Mouse (Mus musculus) thymus, postnatal 0 days (tissue): Measurements from ENCODE around the gene Tmprss11f. TPM values are rescaled to one million over a fixed set of nuclear protein-coding genes. Genes with fewer than 3 reads are reported as not detected.
"Not testable (repeated sequence)": the region's sequence is repeated elsewhere in the genome, so short reads cannot be mapped to it uniquely, and the experiment has no call there.

ENCODE experiments used
- DNase-seq: peaks from one replicate; pipeline ENCODE4 v3.0.0-alpha.2; 2015; ENCODE audit warnings: low spot score
- polyA plus RNA-seq: library from polyadenylated mRNA; unstranded; fragments of >200 nt; fragmentation: Nextera tagmentation; extraction: Ambion mirVana; gene quantifications from 2 replicates; pipeline ENCODE4 v1.2.1, GENCODE M21; 2015

The Tmprss11f gene
- not detected in 2 replicates for polyA plus RNA-seq

- no peak for DNase-seq
These were observed at the start of gene Tmprss11f for GRCm38 (mm10) chr5:86632324-86632723. Gene Tmprss11f (minus strand): TSS chr5:86632424.

GRCm38 (mm10) chr5:86676262-86676661 lies 44.0 kb upstream of the Tmprss11f start, which contains the start of gene Tmprss11b:
Gene Tmprss11b (minus strand): TSS chr5:86676362.
- no peak for DNase-seq

DNA sequence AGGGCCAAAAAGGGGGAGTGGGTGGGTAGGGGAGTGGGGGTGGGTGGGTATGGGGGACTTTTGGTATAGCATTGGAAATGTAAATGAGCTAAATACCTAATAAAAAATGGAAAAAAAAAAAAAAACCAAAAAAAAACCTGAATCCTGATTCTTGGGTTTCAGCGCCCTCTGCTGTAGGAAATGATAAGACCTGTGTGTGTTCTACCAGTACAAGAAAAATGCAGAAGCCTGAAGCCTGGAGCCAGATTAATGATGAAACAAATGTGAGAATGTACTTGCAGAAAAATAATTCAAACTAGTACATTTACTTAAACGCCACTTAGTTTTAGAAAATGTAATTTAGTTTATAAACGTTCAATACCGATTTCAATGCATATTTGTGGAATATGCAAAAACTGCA lies 17.0 kb upstream of the Tmprss11f start:
- DNase-seq, result not testable (repeated sequence)

DNA sequence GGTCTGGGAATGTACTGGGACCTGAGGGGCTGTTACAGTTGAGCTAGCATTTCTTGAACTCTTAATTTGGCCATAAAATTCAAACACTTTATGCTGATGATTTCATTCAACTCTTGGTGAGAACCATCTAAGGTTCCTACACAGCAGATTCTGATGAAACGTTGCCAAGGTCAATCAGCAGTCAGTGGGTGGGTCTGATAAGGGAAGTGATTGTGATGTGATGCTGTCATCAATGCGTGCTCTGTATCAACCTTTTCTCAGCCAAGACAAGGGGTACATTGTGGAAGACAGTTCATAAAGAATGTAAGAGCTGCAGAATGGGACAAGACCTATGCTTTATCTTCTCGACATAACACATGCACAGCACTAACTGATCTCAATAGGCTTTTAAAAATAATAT lies 8.6 kb upstream of the Tmprss11f start:
- DNase-seq, result no peak

DNA sequence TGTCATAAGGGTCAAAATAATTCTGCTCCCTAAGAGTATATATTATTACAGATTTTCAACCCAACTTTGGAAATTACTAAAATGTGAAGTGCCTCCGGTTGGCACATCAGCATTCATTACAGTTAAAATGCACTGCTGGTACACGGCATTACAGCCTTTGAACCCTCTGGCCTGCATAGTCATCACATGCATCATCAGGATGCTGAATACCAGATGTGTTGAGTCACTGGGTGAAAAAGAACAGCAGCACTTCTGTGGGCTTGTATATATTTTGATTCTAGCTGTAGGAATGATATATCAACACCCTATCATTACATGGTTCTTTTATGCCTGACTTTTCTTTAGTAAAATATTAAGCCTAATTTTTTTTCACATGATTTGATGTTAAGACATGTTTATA lies 1.5 kb downstream of the Tmprss11f start:
- DNase-seq, result no peak

DNA sequence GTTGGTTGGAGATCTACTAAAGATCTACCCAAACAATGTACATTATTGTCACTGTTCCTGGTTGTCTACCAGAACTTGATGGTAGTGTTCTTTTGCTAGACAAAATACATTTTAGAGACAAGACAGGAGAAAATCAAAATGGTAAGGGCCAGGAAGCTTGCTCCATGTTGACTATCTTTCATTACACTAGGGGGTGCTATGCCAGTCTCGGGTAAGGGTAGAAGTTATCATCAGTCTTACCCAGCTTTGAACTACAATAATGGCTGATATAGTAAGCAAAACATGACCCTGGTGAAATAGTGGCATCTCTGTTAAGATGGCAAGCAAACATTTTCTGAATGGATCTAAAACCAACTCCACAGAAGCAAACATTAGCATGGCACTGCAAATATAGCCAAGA lies 10.4 kb downstream of the Tmprss11f start:
- no peak for DNase-seq

DNA sequence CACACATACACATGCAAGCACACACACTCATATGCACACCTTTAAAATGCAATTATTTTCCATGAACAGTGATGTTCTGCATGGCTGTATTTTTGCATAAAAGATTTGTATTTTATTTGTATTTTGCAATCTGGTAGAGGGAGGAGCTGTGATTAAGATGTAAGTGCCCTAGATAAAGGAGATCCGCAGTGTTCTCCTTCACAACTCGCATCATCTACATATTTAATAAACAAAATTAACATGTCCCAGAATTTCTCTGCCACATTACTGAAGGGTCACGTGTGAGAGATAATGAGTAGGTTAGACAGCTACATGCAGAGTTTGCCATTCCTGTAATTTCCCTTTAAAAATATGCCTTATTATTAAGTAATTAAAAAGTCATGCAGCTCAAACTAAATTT lies 46.3 kb downstream of the Tmprss11f start:
- no peak for DNase-seq

DNA sequence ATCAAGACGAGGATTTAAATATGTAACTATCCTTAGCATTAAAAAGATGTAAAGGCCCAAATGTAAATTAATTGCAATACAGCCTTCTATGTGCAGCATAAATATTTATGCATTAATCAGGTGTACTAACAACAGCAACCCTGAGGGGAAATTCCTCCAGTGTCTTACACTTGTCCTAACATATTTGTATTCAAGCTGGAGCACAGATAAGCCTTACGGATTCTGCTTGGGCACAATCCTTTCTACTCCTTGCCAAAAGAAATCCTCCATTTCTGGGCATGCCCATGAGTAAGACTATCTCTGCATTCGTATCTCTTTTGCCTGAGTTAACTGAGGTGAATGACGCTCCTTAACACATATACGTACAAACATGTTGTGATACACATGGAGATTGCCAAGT lies 49.6 kb downstream of the Tmprss11f start:
- no peak for DNase-seq

GRCm38 (mm10) chr5:86581998-86582397 lies 50.2 kb downstream of the Tmprss11f start:
- no peak for DNase-seq

DNA sequence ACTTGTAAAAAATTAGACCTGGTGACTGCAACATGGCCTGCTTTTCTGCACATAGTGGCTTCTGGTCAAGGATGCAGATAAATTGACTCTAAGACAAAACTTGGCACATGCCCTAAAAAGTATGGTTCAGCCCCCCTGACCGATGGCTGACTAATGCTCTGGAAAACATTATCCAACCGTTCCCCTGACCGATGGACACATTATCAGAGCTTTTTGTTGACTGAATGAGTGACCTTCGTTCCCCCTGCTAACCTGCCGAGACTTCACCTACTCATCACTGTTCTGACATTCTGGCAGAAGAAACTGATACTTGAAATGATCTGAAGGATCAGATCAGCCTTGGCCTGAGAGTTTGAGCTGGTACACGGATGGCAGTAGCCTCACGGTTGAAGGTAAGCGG lies 53.5 kb downstream of the Tmprss11f start:
- DNase-seq, result not testable (repeated sequence)

- DNase-seq, result no peak
These were observed 85.5 kb downstream of the Tmprss11f start for GRCm38 (mm10) chr5:86546693-86547092.

DNA sequence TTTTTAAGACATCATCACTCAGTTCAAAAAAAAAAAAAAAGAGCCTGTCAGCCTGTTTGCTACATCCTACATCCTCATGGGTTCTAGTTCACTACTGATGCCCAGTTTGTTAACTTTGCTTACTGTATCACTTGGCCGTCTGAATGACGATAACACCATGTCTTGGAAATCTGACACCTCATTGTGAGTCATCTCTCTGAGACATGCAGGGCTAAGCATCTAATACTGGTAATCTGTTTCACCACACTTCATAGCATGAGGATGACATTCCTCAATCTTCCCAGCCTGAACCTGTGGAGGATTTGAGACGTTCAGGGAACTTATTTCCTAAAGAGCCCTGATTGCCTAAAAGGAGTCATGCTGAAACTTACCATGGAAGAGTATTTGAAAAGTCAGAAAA lies 91.6 kb downstream of the Tmprss11f start:
- DNase-seq, result no peak

- no peak for DNase-seq
These were observed 103.5 kb downstream of the Tmprss11f start for GRCm38 (mm10) chr5:86528725-86529124.

DNA sequence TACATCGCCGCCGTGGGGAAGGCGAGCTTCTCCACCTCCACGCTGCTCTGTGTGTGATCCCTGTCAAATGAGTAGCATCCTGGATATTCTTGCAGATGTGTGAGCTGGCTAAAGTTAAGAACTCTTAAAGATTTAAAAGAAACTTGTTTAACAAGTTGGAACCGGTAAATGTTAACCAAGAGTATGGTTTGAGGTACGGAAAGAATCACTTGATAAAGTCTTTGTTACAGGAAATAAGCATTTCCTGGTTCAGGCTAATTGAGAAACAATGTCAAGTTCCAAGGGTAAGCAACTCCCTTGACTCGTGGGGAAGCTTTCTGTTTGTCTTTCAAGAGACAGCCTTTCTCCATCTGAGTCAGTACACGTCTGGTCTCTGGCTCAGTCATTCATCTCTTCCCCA lies 113.7 kb downstream of the Tmprss11f start, which contains the start of gene Tmprss11g:
TSS of gene Tmprss11g (minus strand) at position 101 of the 400 bp plus-strand sequence.
- no peak for DNase-seq

DNA sequence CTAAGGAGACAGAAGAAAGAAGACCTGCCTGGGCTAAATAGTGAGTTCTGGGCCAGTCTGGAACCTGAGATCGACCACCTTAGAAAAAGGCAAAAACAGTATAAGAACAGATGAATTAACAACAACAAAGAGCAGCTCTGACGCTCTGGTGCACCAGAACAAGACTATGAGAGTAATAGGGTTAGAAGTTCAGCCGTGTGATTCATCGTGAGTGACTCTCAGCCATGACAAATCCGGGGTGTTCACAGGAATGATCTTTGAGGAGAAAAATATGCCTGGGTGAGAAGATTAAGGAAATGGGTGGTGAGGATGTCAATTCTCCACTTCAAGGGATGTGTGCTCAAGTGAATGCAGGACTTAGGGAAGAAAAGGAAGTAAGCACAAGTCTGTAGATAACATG lies 120.7 kb downstream of the Tmprss11f start:
- DNase-seq, result no peak

- no peak for DNase-seq
These were observed 138.8 kb downstream of the Tmprss11f start for GRCm38 (mm10) chr5:86493453-86493852.

GRCm38 (mm10) chr5:86482562-86482961 lies 149.7 kb downstream of the Tmprss11f start:
- DNase-seq, result no peak

DNA sequence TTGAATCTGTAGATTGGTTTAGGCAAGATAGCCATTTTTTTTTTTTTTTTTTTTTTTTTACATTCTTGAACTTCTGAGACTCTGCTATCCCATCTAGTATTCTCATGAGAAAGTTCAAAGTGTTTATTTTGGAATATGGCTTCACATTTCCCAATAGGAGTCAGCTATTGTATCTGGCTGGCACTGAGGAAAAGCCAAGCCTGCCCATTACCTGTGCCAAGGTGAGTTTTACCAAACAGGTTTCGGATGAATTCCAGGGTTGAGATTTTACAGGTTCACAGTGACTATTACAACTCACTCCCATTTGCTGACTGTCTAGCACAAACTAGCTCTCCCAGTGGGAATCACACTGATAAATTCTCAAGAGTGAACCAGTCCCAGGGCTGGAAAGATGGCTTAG lies 150.2 kb downstream of the Tmprss11f start:
- no peak for DNase-seq

- DNase-seq, result no peak
These were observed 158.4 kb downstream of the Tmprss11f start for GRCm38 (mm10) chr5:86473859-86474258.

Other genes with a start within 250 kb of the Tmprss11f start
- gene Tmprss11a, start 163.4 kb downstream of the Tmprss11f start, polyA plus RNA-seq, result 0.08 and 0.87 TPM in 2 replicates
- 0.49 TPM in 1 of 2 replicates, not detected in the other for gene Tmprss11g, start 113.8 kb downstream of the Tmprss11f start, polyA plus RNA-seq
- gene Tmprss11b, start 43.9 kb upstream of the Tmprss11f start, polyA plus RNA-seq, result 0.05 and 0.12 TPM in 2 replicates
- gene Tmprss11e, start 113.4 kb upstream of the Tmprss11f start, polyA plus RNA-seq, result not detected in 2 replicates
- 38.5 and 49.5 TPM in 2 replicates for gene Ythdc1, start 171.8 kb upstream of the Tmprss11f start, polyA plus RNA-seq